Mouse (Mus musculus): Measurements from ENCODE around the gene Btg1. TPM values are rescaled to one million over a fixed set of nuclear protein-coding genes. Genes with fewer than 3 reads are reported as not detected.

Btg1 gene
- polyA plus RNA-seq, 1 experiment from 2014 or later, result 87.6 TPM

- ATAC-seq (ENCODE audit: insufficient number of reproducible peaks, low FRiP score, low TSS enrichment, low read depth), result no peak
- no peak overlapping the region for H3K4me2 ChIP-seq (replicated peaks)
- H3K9ac ChIP-seq, result no peak overlapping the region
- H3K9me3 ChIP-seq (replicated peaks), result no peaks in the 10 kb centered on the region
- no peak overlapping the region for H3K27ac ChIP-seq (replicated peaks)
- H3K4me3 ChIP-seq (replicated peaks), result no peak overlapping the region
- peaks cover 34% of the 10 kb centered on the region for H3K4me1 ChIP-seq
- 92% methylated on average over 2 of the region's 2 CpGs for WGBS
- peaks cover 30% of the 10 kb centered on the region; the same call in 1 of the 2 replicates for H3K36me3 ChIP-seq
- no peaks in the 10 kb centered on the region for H3K27me3 ChIP-seq
Observed at GRCm38 (mm10) chr10:96624406-96624805, 7.6 kb downstream of the Btg1 start.

- whole genome bisulfite sequencing, result 86% methylated on average over 4 of the region's 4 CpGs
- no peak for ATAC-seq (ENCODE audit: insufficient number of reproducible peaks, low FRiP score, low TSS enrichment, low read depth)
- Histone ChIP-seq H3K27me3 (no peaks in the 10 kb centered on the region), H3K4me3 (replicated peaks) (no peak overlapping the region), H3K36me3 (peaks cover 25% of the 10 kb centered on the region; the same call in 1 of the 2 replicates), H3K4me2 (replicated peaks) (no peak overlapping the region), H3K27ac (replicated peaks) (no peak overlapping the region), H3K9ac (no peak overlapping the region), H3K4me1 (peaks cover 34% of the 10 kb centered on the region), H3K9me3 (replicated peaks) (no peaks in the 10 kb centered on the region)
Observed at GRCm38 (mm10) chr10:96625061-96625460, 8.3 kb downstream of the Btg1 start.

GRCm38 (mm10) chr10:96625682-96626081 is 8.9 kb downstream of the Btg1 start:
- H3K4me3 ChIP-seq (replicated peaks), result no peak overlapping the region
- H3K4me2 ChIP-seq (replicated peaks), result no peak overlapping the region
- 76% methylated on average over 4 of the region's 4 CpGs for WGBS
- H3K27ac ChIP-seq (replicated peaks), result no peak overlapping the region
- peaks cover 34% of the 10 kb centered on the region for H3K4me1 ChIP-seq
- no peak overlapping the region for H3K9ac ChIP-seq
- no peaks in the 10 kb centered on the region for H3K27me3 ChIP-seq
- ATAC-seq (ENCODE audit: insufficient number of reproducible peaks, low FRiP score, low TSS enrichment, low read depth), result no peak
- peaks cover 24% of the 10 kb centered on the region; the same call in 1 of the 2 replicates for H3K36me3 ChIP-seq
- H3K9me3 ChIP-seq (replicated peaks), result no peaks in the 10 kb centered on the region

- peaks cover 37% of the 10 kb centered on the region for H3K4me1 ChIP-seq
- 86% methylated on average over 10 of the region's 10 CpGs for WGBS
- no peak for ATAC-seq (ENCODE audit: insufficient number of reproducible peaks, low FRiP score, low TSS enrichment, low read depth)
Observed at GRCm38 (mm10) chr10:96626120-96626750, 9.4 kb downstream of the Btg1 start.

GRCm38 (mm10) chr10:96627332-96627731 is 10.5 kb downstream of the Btg1 start:
- H3K27me3 ChIP-seq, result no peaks in the 10 kb centered on the region
- 92% methylated on average over 10 of the region's 10 CpGs for WGBS
- H3K27ac ChIP-seq (replicated peaks), result no peak overlapping the region
- no peak overlapping the region for H3K4me3 ChIP-seq (replicated peaks)
- ATAC-seq (ENCODE audit: insufficient number of reproducible peaks, low FRiP score, low TSS enrichment, low read depth), result no peak
- H3K4me1 ChIP-seq, result peaks cover 28% of the 10 kb centered on the region
- no peak overlapping the region for H3K9ac ChIP-seq
- no peak overlapping the region for H3K4me2 ChIP-seq (replicated peaks)
- peaks cover 15% of the 10 kb centered on the region; the same call in 1 of the 2 replicates for H3K36me3 ChIP-seq
- no peaks in the 10 kb centered on the region for H3K9me3 ChIP-seq (replicated peaks)

More at GRCm38 (mm10) chr10:96626120-96626750, 9.4 kb downstream of the Btg1 start:
- H3K27ac ChIP-seq (replicated peaks), result no peak overlapping the region
- H3K9ac ChIP-seq, result no peak overlapping the region
- no peak overlapping the region for H3K4me2 ChIP-seq (replicated peaks)
- H3K36me3 ChIP-seq, result peaks cover 24% of the 10 kb centered on the region; the same call in 1 of the 2 replicates
- H3K27me3 ChIP-seq, result no peaks in the 10 kb centered on the region
- H3K4me3 ChIP-seq (replicated peaks), result no peak overlapping the region
- H3K9me3 ChIP-seq (replicated peaks), result no peaks in the 10 kb centered on the region

GRCm38 (mm10) chr10:96628100-96628912 is 11.5 kb downstream of the Btg1 start:
- 77% methylated on average over 16 of the region's 16 CpGs for WGBS
- peaks cover 9% of the 10 kb centered on the region; the same call in 1 of the 2 replicates for H3K36me3 ChIP-seq

GRCm38 (mm10) chr10:96628913-96629199 is 12.1 kb downstream of the Btg1 start:
- Histone ChIP-seq H3K27ac (replicated peaks) (no peak overlapping the region), H3K27me3 (no peaks in the 10 kb centered on the region), H3K4me3 (replicated peaks) (no peak overlapping the region), H3K9me3 (replicated peaks) (no peaks in the 10 kb centered on the region), H3K9ac (no peak overlapping the region), H3K4me1 (peaks cover 25% of the 10 kb centered on the region; the same call in 1 of the 2 replicates), H3K36me3 (peaks cover 6% of the 10 kb centered on the region; the same call in 1 of the 2 replicates), H3K4me2 (replicated peaks) (no peak overlapping the region)
- whole genome bisulfite sequencing, result 82% methylated on average over 7 of the region's 7 CpGs
- ATAC-seq (ENCODE audit: insufficient number of reproducible peaks, low FRiP score, low TSS enrichment, low read depth), result no peak

More at GRCm38 (mm10) chr10:96628100-96628912, 11.5 kb downstream of the Btg1 start:
- Histone ChIP-seq H3K27me3 (no peaks in the 10 kb centered on the region), H3K4me3 (replicated peaks) (no peak overlapping the region), H3K9ac (no peak overlapping the region), H3K27ac (replicated peaks) (no peak overlapping the region), H3K4me1 (peaks cover 26% of the 10 kb centered on the region), H3K4me2 (replicated peaks) (no peak overlapping the region), H3K9me3 (replicated peaks) (no peaks in the 10 kb centered on the region)
- ATAC-seq (ENCODE audit: insufficient number of reproducible peaks, low FRiP score, low TSS enrichment, low read depth), result no peak

- Histone ChIP-seq H3K27me3 (no peaks in the 10 kb centered on the region), H3K9me3 (replicated peaks) (no peaks in the 10 kb centered on the region), H3K9ac (no peak overlapping the region), H3K4me2 (replicated peaks) (no peak overlapping the region), H3K4me3 (replicated peaks) (no peak overlapping the region), H3K4me1 (peaks cover 16% of the 10 kb centered on the region; the same call in 1 of the 2 replicates), H3K27ac (replicated peaks) (no peak overlapping the region), H3K36me3 (peaks cover 4% of the 10 kb centered on the region; the same call in 1 of the 2 replicates)
- no peak for ATAC-seq (ENCODE audit: insufficient number of reproducible peaks, low FRiP score, low TSS enrichment, low read depth)
- WGBS, result 75% methylated on average over 5 of the region's 5 CpGs
Observed at GRCm38 (mm10) chr10:96630110-96630509, 13.3 kb downstream of the Btg1 start.

- WGBS, result 42% methylated on average over 9 of the region's 9 CpGs
- ATAC-seq (ENCODE audit: insufficient number of reproducible peaks, low FRiP score, low TSS enrichment, low read depth), result no peak
- Histone ChIP-seq H3K36me3 (peaks cover 4% of the 10 kb centered on the region; the same call in 1 of the 2 replicates), H3K9me3 (replicated peaks) (no peaks in the 10 kb centered on the region), H3K4me3 (replicated peaks) (no peak overlapping the region), H3K27ac (replicated peaks) (no peak overlapping the region), H3K9ac (no peak overlapping the region), H3K4me1 (peaks cover 19% of the 10 kb centered on the region; the same call in 1 of the 2 replicates), H3K27me3 (no peaks in the 10 kb centered on the region), H3K4me2 (replicated peaks) (no peak overlapping the region)
Observed at GRCm38 (mm10) chr10:96631066-96631711, 14.4 kb downstream of the Btg1 start.

- 62% methylated on average over 12 of the region's 12 CpGs for WGBS
- no peak for ATAC-seq (ENCODE audit: insufficient number of reproducible peaks, low FRiP score, low TSS enrichment, low read depth)
Observed at GRCm38 (mm10) chr10:96632271-96633144, 15.7 kb downstream of the Btg1 start.

More at GRCm38 (mm10) chr10:96632271-96633144, 15.7 kb downstream of the Btg1 start:
- Histone ChIP-seq H3K27me3 (no peaks in the 10 kb centered on the region), H3K27ac (replicated peaks) (no peak overlapping the region), H3K4me2 (replicated peaks) (no peak overlapping the region), H3K4me3 (replicated peaks) (no peak overlapping the region), H3K9ac (no peak overlapping the region), H3K36me3 (no peaks in the 10 kb centered on the region), H3K4me1 (0 out of 2 replicates have a peak, but pooled peaks cover 19% of the 10 kb centered on the region), H3K9me3 (replicated peaks) (no peaks in the 10 kb centered on the region)

Measured in embryonic facial prominence, embryonic 15.5 days (tissue).